Mouse (Mus musculus) C2C12 (cell line): Measurements from ENCODE around the gene Tmem245.

Source experiments
- CTCF ChIP-seq: IDR thresholded peaks from one replicate; pipeline ENCODE4 v1.5.1; 2011; ENCODE audit not compliant: control insufficient read depth, insufficient read depth, insufficient read length
- MAX ChIP-seq: IDR thresholded peaks from one replicate; pipeline ENCODE4 v1.6.1; 2011; ENCODE audit warnings: mild to moderate bottlenecking, control low read depth
- USF1 ChIP-seq: IDR thresholded peaks from one replicate; pipeline ENCODE4 v1.6.1; 2011; ENCODE audit warnings: low read depth, mild to moderate bottlenecking, control low read depth, moderate library complexity

GRCm38 (mm10) chr4:56957518-56957917, 10.3 kb upstream of the Tmem245 start:
- TF ChIP-seq CTCF = no peak
- TF ChIP-seq USF1 = no peak
- no peak for TF ChIP-seq MAX
